Mouse (Mus musculus) ovary, postnatal 14 days (tissue): ENCODE data around the gene Ednra.
"Not testable (repeated sequence)": the region's sequence is repeated elsewhere in the genome, so short reads cannot be mapped to it uniquely, and the experiment has no call there.

ENCODE experiments used
- DNase-seq: peaks from one replicate; pipeline ENCODE4 v3.0.0; 2022; ENCODE audit warnings: low spot score

The Ednra gene

DNA sequence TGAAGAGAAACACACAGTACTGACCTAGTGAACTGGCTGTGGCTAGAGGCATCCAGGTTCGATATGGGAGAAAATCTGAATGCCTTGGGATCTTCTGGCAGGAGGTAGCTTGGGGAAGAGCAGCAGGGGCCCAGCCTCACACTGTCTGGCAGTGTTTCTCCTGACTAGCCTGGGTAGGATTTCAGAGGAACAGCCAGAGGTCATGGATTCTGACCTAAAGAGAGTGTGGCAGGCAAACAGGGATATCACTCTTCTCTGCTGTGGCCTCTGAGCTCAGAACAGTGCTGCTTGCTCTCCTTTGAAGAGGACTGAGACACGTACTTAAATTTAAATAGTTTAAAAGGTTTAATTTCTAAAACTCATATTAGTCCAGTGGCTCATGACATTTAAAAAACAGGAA lies 7.2 kb downstream of the Ednra start:
- no peak for DNase-seq

DNA sequence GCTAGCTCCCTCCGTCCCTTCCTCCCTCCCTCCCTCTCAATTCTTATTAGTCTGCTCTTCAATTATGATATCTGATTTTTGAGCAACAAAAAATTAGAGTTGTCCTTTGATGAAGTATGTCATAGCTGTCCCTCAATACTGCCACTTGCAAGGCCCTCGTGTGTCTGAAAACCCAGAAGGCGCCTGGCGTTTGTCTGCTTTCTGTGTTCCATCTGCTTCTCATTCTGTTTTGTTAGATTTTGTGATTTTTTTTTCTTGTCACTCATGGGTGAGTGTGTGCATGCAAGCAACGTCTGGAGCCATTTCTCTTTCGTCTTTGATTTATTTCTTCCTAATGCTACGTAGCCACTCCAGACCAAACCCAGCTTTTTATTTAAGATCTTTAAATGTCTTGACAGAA lies 9.8 kb downstream of the Ednra start:
- DNase-seq, result no peak

DNA sequence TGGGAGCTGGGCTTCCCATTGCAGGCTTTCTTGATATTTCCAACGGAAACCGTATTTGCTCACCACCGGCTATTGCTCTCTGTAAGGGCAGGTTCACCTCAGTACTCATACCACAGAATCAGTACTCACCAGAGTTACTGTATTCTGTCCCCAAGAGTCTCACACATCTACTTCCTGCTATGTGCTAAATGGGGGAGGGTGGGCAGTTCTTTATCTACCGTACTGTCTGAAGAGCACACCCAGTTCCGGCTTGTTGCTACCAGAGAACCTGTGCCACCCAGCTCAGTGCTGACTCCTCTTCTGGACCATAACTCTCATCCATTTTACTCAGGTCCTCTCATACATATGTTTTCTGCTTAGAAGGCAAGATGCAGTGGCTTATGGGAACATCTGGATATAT lies 10.6 kb downstream of the Ednra start:
- DNase-seq, result no peak

DNA sequence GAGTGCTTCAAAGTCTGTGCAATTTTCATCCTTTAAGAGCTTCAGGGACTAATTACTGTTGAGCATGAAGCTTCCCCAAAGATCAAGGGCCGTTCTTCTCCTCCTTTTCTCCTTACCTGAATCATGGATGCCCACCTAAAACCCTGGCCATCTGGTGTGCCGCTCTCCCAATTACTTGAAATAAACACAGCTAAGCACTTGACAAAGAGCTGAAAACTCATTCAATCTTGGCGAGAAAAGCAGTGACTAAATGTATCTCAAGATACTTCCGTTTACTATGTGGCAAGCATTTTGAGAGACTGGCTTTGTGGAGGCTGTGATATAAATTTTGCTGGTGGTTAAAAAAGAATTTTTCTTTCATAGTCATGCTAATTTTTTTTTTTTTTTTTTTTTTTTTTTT lies 19.5 kb downstream of the Ednra start:
- DNase-seq, result no peak

DNA sequence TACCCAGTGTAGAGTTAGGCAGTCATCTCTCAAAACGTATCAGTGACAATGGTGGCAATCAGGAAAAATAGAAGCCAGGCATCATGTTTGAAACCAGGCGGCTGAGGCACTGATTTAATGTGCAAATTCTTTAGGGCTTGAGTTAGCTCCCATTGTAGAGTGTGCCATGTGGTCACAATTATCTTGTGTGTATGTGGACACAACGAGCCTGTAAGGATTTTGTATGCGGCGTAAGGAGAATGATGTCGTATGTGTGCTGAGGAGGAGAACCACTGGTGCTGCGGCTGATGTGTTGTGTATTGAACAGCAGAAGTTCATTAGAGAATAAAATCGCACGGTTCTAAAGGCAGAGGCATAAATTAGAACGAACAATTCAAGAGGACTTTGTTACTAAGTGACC lies 26.2 kb downstream of the Ednra start:
- no peak for DNase-seq

DNA sequence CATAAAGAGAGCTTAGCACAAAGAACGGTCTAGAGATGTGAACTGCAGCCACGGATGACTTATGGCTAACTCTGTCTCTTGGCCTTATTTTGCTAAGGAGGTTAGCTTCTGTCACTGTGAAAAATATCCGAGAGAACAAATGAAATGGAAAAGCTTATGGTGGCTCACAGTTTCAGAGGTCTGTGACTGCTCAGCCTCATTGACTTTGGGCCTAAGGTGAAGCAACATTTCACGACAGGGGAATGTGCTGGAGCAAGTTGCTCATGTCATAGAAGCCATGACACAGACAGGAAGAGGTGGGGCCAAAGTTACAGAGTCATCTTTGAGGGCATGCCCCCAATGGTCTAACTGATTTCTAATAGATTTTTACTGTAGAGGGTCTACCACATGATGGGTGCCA lies 28.1 kb downstream of the Ednra start:
- DNase-seq, result no peak

DNA sequence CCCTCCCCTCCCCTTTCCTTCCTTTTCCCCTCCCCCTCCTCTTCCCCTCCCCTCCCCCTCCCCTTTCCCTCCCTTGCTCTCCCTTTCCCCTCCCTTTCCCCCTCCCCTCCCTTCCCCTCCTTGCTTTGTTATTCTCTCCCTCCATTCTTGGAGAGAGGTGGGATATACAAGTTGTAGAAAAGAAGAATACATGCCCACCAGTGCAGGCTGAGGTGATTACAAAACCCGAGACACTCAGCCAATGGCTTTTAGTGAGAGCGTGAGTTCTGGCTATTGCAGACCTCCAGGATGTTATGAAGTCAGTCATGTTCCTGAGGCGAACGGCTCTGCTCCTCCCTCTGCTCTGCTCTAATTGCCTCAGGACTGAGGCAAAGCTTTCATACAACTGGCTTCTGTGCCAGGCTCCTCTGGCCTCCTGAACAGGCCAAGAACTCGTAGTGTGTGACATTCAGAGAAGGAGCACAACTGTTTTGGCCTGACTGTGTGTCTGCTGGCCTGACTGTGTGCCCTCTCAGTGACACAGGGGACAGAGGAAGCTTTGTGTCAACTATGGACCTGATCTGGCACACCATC lies 28.7 kb downstream of the Ednra start:
- no peak for DNase-seq

DNA sequence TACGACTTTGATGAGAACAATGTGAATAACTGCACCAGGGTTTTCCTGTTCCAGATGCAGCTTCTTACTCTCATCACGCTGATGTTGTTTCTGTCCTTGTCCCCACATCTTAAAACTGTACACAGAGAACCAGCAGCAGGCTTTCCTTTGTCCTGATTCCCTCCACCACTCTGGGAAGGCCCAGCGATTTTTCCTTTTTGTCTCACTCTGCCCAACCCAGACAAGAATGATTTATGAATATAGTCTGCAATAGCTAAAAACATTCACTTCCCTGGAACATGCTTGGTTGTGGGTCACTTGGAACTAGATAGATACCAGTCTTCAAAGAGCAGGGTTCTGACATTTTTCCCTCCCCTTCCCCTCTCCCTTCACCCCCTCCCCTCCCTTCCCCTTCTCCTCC lies 29.2 kb downstream of the Ednra start:
- no peak for DNase-seq

DNA sequence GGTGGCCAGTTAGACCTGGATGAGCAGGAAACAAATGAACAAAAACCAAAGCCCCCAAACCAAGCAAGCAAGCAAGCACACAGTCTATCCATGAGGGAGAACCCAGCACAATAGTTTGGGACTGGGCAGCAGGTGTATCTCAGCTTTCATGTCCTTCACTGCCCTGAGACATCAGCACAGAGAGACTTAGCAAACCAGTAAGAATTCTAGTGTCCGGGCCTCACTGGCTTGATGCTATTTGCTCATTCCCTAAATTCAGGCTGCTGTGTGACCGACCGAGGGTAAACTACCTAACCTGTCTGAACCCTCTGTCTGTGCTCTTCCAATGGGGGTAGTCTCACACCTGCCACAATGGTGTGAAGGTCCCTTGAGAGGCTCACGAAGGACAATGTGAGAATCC lies 29.7 kb downstream of the Ednra start:
- no peak for DNase-seq

DNA sequence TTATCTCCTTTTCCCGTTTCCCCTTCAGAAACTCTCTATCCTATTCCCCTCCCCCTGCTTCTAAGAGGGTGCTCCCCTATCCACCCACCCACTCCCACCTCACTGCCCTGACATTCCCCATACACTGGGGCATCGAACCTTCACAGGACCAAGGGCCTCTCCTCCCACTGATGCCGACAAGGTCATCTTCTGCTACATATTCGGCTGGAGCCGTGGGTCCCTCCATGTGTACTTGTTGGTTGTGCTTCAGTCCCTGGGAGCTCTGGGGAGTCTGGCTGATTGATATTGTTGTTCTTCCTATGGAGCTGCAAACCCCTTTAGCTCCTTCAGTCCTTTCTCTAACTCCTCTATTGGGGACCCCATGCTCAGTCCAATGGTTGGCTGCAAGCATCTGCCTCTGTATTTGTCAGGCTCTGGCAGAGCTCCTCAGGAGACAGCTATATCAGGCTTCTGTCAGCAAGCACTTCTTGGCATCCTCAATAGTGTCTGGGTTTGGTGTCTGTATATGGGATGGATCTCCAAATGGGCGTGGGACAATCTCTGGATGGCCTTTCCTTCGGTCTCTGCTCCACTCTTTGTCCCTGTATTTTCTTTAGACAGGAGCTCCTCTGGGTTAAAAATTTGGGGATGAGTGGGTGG lies 34.7 kb downstream of the Ednra start:
- DNase-seq, result not testable (repeated sequence)

DNA sequence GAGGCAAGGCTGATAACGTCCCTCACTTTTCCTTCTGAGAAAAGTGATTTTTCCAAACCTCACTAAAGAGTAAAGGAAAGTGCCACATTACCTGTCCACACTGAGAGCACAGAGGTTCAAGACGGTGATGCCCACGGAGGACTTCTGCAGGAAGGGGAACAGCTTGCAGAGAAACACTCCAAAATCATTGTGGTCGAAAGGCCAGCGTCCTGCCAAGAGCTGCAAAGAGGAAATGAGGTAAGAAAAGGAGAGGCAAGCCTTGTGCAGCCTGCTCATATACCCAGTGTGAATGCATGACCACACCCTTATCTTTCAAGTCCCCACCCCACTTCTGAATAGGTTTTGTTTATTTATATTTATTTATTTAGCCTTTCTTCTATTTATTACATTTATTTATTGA lies 35.3 kb downstream of the Ednra start:
- DNase-seq, result no peak

DNA sequence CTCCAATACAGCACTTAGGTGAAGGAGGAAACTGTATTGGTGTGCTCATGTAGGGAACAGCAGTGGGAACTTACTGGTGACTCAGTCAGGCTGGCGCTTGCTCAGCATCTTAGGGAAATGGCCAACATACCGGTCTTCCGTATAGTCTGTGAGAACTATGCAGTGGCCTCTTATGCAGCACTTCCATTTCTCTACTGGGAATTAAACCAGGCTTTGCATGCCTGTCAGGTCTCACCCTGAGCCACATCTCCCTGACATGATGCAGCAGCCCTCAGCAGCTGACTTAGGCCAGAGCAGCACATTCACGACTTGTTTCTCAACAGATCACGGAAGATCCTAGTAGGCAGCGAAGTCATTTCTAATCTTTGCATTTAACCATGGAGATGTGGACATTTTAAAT lies 39.9 kb downstream of the Ednra start:
- no peak for DNase-seq

DNA sequence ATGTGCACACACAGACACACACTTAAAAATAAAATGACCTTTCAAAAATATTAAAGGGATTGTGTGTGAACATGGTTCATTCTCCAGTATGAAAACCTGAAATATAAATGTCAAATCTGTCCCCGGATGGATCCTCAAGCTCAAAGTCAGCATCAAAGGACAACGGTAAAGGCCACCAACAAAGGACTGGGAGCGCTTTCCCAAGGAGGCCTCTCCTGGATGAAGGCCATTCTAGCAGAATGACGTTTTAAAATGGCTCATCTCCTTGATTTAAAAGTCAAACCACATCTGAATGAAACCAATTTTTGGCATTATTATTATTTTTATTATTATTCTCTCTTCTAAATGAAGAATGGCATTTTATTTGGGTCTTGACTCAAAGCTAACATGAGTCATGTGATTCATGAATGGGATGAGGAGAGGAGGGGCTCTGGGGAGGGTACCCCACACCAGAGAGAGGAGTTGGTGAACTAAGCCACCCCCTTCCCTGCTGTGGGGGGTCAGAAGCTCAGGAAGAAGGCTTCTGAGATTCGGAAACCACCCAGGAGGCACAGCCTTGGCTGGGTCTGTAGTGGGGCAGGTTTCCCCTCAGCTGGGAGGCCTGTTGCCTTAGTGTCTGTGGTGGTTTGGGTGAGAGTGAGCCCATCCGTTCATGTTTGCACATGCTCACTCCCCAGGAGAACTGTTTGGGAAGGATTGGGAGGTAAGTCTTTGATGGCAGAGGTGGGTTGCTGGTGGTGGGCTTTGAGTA lies 40.7 kb downstream of the Ednra start:
- no peak for DNase-seq

DNA sequence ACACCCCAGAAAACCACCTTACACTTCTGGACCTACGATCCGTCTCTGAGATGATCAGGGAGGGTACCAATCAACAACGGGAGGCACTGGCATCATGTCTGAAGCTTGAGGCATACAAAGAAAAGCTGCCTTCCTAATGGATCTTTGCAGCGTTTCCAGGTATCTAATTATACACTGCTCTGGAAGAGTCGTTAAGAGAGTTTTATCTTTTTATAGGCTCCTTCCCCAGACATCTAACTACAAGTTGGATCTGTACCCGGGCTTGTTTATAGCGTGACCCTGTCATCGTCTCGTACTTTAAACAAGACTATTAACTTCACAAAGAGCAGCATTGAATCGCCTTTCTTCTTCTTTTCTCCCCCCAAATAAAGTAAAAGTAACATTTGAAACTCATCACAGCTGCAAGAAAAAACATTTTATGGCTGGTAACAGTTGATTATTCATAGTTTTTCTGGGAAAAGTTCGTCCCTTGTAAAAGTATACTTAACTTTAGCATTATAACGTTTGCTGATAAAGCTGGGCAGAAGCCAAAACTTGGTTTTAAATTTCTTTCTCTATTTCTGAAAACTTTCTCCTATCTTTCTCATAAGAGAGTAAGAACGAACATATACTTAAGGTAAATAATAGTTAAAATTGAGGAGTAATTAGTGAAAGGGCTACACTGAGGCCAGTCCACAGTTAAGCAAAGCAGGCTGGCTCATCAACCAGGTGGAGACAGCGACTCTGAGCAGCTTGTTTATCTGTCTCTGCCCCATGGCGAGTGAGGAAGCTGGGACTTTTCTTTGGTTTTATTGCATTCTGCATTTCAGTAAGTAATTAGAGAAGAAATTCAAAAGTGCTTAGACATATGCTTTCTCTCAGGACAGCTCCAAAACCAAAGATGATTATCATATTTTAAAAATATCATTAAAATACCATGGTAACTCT lies 42.0 kb downstream of the Ednra start:
- no peak for DNase-seq

DNA sequence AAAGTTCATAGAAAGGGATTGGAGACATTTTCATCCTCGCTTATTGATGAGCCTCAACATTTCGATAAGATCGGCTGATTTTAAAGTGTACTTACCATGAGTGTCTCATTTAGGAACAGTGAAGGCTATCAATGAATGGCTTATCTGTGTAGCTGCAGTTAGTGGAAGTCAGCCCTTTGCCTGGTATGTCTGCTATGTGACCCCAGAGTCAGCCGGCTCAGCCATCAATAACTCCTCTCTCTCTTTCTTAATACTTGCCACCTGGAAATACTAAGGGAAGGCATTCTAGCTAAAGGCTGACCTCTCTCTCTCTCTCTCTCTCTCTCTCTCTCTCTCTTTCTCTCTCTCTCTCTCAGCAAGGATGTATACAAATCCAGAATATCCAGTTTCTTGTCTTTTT lies 52.2 kb downstream of the Ednra start:
- no peak for DNase-seq

DNA sequence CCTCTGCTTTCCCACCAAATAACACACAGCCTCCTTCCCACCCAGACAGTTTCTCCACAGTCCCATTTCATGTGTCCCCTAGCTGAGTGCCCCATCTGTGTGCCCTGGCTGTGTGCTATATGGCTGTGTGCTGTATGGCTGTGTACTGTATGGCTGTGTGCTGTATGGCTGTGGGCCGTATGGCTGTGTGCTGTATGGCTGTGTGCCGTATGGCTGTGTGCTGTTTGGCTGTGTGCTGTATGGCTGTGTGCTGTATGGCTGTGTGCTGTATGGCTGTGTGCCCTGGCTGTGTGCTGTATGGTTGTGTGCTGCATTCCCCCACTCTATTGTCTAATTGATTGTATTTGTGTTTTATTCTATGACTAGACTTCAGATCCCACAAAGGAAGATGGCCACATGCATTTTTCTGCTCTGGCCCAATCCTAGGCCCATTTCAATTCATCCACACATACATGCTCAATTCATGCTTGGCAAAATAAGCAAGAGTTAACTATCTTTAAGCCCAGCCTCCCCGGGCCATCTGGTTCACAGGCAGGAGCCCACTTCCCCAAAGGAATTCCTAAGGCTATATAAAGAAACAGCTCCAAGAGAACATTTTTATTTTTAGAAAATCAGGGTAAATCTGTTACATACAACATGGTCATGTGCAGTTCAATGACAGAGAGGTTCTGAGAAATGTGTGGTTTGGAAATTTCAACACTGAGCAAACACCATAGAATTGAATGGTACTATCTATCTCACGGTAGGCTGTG lies 53.5 kb downstream of the Ednra start:
- no peak for DNase-seq

DNA sequence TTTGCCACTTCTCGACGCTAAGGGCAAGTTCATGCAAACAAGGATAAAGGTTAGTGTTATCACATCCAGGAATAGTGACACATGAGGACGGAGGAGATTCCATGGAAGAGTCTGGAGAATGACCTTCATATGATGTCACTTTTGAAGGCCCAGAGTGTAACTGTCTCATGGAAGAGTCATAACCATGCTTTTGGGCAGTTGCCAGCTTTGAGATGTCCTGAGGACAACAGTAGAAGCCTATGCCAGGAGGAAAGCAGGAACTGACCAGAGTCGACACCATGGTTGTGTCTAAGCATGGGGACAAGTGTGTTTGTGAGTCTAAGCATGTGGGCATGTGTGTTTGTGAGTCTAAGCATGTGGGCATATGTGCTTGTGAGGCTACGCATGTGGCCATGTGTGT lies 56.3 kb downstream of the Ednra start:
- no peak for DNase-seq

DNA sequence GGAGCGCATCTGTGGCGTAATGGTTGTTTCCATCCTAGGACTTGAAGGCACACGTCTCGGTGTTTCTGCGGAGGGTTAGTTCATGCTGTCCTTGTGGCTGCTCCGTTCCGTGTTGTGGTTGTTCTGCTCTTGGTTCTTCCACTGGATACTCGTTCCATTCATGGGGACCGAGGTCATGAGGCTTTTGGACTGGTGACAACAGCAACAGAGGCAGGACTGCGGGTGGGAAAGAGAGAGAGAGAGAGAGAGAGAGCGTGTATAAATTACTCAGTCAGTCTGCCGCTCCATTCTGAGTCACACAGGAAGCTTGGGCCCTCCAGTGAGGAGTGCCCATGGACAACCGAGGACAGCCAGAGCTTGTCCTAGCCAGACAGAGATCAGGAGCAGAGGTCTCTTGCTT lies 59.4 kb downstream of the Ednra start:
- no peak for DNase-seq

DNA sequence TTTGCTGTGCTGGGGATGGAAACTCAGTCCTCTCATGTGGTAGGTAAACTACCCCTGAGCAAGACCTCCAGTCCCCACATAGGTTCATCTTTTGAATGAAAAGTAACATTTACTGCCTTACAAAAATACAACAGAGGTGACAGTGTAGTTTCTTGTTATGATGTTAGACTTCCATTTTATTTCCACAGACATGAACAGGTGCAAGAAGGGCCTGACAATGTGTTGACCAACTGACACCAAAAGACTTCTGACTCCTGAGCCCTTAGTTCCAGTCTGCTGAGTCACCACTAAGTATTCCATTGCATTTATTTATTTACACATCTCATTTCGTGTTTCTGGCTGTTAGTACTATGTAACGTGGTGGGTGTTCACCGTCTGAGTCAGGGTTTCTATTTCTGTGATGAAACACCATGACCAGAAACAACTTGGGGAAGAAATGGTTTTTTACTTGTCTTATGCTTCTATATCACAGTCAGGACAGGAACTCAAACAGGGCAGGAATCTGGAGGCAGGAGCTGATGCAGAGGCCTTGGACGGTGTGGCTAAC lies 64.7 kb downstream of the Ednra start:
- no peak for DNase-seq

DNA sequence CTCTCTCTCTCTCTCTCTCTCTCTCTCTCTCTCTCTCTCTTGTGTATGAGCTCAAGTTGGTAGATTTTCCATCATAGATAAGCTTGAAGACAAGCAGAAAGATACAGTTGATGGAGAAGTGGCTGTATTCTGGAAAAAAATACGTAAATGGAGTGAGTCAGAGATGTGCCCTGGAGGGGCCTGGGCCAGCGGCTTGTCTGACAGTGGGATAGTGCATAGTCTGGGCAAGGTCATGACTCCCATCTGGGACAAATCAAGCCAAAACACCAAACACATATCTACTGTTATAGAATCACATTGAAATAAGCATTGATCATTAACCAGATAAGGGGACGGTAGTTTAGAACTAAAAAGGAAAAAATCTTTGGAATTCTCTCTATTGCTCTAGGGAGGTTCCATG lies 65.9 kb downstream of the Ednra start:
- DNase-seq, result no peak

DNA sequence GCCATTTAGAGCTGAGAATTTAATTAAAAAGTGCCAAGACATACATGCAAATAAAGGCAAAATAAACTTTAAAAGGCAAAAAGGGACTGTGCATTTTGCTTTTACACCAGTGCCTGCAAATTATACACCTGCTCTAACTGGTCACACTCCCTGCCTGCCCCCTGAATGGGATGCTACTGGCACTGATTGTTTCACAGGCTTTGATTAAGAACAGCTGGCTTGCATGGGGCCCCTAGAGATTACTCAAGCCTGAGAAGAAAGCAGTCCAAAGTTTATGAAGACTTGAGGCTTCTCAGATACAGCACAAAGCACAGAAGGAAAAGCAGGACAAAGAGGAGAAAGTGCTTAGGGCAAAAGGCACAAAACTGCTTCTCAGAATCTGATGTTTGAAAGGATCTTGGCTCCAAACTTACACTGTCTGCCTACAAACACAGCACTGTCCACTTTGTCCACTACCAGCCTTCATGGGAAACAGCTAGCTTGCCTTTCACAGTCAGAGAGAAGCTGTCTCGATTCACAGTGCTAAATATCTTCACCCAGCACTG lies 73.5 kb downstream of the Ednra start:
- no peak for DNase-seq
